Mouse (Mus musculus) thymus, postnatal 0 days (tissue): ENCODE measurements around the gene Scn2b. TPM values are rescaled to one million over a fixed set of nuclear protein-coding genes. Genes with fewer than 3 reads are reported as not detected.

Experiments used
- DNase-seq: peaks from one replicate; pipeline ENCODE4 v3.0.0-alpha.2; 2015; ENCODE audit warnings: low spot score
- polyA plus RNA-seq: library from polyadenylated mRNA; unstranded; fragments of >200 nt; fragmentation: Nextera tagmentation; extraction: Ambion mirVana; gene quantifications from 2 replicates; pipeline ENCODE4 v1.2.1, GENCODE M21; 2015

Gene Scn2b
- polyA plus RNA-seq, 1 experiment from 2014 or later, result 6.6 TPM

GRCm38 (mm10) chr9:45119954-45120530 is 2.5 kb downstream of the Scn2b start:
- no peak for DNase-seq

GRCm38 (mm10) chr9:45120567-45120966 is 3.0 kb downstream of the Scn2b start:
- no peak for DNase-seq

- peak; percentile 84 for DNase-seq
Measured at GRCm38 (mm10) chr9:45121001-45121400, 3.4 kb downstream of the Scn2b start.

GRCm38 (mm10) chr9:45121769-45122168 is 4.2 kb downstream of the Scn2b start:
- peak; percentile 88 for DNase-seq

GRCm38 (mm10) chr9:45122209-45122761 is 4.7 kb downstream of the Scn2b start:
- peak; percentile 65 for DNase-seq

- no peak for DNase-seq
Measured at GRCm38 (mm10) chr9:45125211-45125610, 7.6 kb downstream of the Scn2b start.

GRCm38 (mm10) chr9:45126941-45127340 is 9.4 kb downstream of the Scn2b start:
- peak; percentile 54 for DNase-seq

GRCm38 (mm10) chr9:45130119-45130518 is 12.5 kb downstream of the Scn2b start:
- DNase-seq, result no peak

GRCm38 (mm10) chr9:45133484-45134310 is 16.1 kb downstream of the Scn2b start:
- peak; percentile 76 for DNase-seq

GRCm38 (mm10) chr9:45136442-45137169 is 19.0 kb downstream of the Scn2b start:
- no peak for DNase-seq

- peak; percentile 48 for DNase-seq
Measured at GRCm38 (mm10) chr9:45138191-45139032, 20.8 kb downstream of the Scn2b start, which contains the start of gene Scn4b. Gene Scn4b, plus strand, starts transcription at chr9:45138395.

- no peak for DNase-seq
Measured at GRCm38 (mm10) chr9:45139082-45139481, 21.5 kb downstream of the Scn2b start.

- DNase-seq, result no peak
Measured at GRCm38 (mm10) chr9:45140945-45141344, 23.4 kb downstream of the Scn2b start.

- DNase-seq, result no peak
Measured at GRCm38 (mm10) chr9:45142686-45143085, 25.1 kb downstream of the Scn2b start.

GRCm38 (mm10) chr9:45145533-45146266 is 28.1 kb downstream of the Scn2b start:
- DNase-seq, result peak; percentile 39

- DNase-seq, result peak; percentile 87
Measured at GRCm38 (mm10) chr9:45146267-45146597, 28.6 kb downstream of the Scn2b start.

- DNase-seq, result no peak
Measured at GRCm38 (mm10) chr9:45150933-45151332, 33.4 kb downstream of the Scn2b start.

GRCm38 (mm10) chr9:45153361-45153760 is 35.8 kb downstream of the Scn2b start:
- DNase-seq, result peak; percentile 53

GRCm38 (mm10) chr9:45167903-45168302 is 50.3 kb downstream of the Scn2b start:
- no peak for DNase-seq

GRCm38 (mm10) chr9:45170150-45170549 is 52.6 kb downstream of the Scn2b start:
- DNase-seq, result no peak
